Mouse (Mus musculus) forebrain, embryonic 11.5 days (tissue): ENCODE results near the gene Sept9. TPM values are rescaled to one million over a fixed set of nuclear protein-coding genes. Genes with fewer than 3 reads are reported as not detected.
A peak's percentile ranks its signal among the peaks of the same experiment; 100 is the strongest.

Experiments
- ATAC-seq: fragments of 200-750 bp; cut with Nextera tagmentation; replicated peaks from 2 replicates; pipeline ENCODE4 v1.8.0; 2017; ENCODE audit warnings: moderate TSS enrichment; ENCODE audit not compliant: low FRiP score
- DNase-seq: peaks from one replicate; pipeline ENCODE4 v3.0.0-alpha.2; 2017; ENCODE audit warnings: low spot score
- H3K27ac ChIP-seq: fragments of 300-500 bp; sonication (generic); 2 replicates; pipeline ENCODE4 v1.5.1; 2014; ENCODE audit warnings: low read depth, low read length
- H3K27me3 ChIP-seq: fragments of 300-500 bp; sonication (generic); 2 replicates; pipeline ENCODE4 v1.6.1; 2014; ENCODE audit warnings: mild to moderate bottlenecking, low read length, mixed read lengths; ENCODE audit not compliant: control insufficient read depth, insufficient read depth
- H3K36me3 ChIP-seq: fragments of 300-500 bp; sonication (generic); 2 replicates; pipeline ENCODE4 v1.6.1; 2014; ENCODE audit warnings: mild to moderate bottlenecking, low read length, moderate library complexity, mixed read lengths; ENCODE audit not compliant: control insufficient read depth, insufficient read depth
- H3K4me1 ChIP-seq: fragments of 300-500 bp; sonication (generic); replicated peaks from 2 replicates; pipeline ENCODE4 v1.6.1; 2014; ENCODE audit warnings: low read length, mixed read lengths; ENCODE audit not compliant: control insufficient read depth, insufficient read depth
- H3K4me2 ChIP-seq: fragments of 300-500 bp; sonication (generic); 2 replicates; pipeline ENCODE4 v1.6.1; 2014; ENCODE audit warnings: low read depth, mild to moderate bottlenecking, low read length, moderate library complexity, mixed read lengths; ENCODE audit not compliant: severe bottlenecking
- H3K4me3 ChIP-seq: fragments of 300-500 bp; sonication (generic); 2 replicates; pipeline ENCODE4 v1.5.1; 2014; ENCODE audit warnings: low read depth, low read length
- H3K9ac ChIP-seq: fragments of 300-500 bp; sonication (generic); 2 replicates; pipeline ENCODE4 v1.6.1; 2014; ENCODE audit warnings: low read length
- H3K9me3 ChIP-seq: fragments of 300-500 bp; sonication (generic); 2 replicates; pipeline ENCODE4 v1.6.1; 2016; ENCODE audit warnings: low read length, mixed read lengths; ENCODE audit not compliant: control insufficient read depth
- WGBS: fragments of 180-500 bp; shearing (Covaris S2); extraction: QIAGEN DNeasy Blood & Tissue Kit; methylation state at CpG from one replicate; pipeline ENCODE4 v1.1.7; 2014; 5-methylcytosine and 5-hydroxymethylcytosine counted together
- polyA plus RNA-seq: library from polyadenylated mRNA; unstranded; fragments of >200 nt; fragmentation: Nextera tagmentation; extraction: Ambion mirVana; gene quantifications from 2 replicates; pipeline ENCODE4 v1.2.1, GENCODE M21; 2014

Sept9 gene
- polyA plus RNA-seq, 1 experiment from 2014 or later, result 172 TPM

- no peak overlapping the region for H3K9ac ChIP-seq
These were observed 33.5 kb downstream of the Sept9 start for GRCm38 (mm10) chr11:117232886-117233458.

DNA sequence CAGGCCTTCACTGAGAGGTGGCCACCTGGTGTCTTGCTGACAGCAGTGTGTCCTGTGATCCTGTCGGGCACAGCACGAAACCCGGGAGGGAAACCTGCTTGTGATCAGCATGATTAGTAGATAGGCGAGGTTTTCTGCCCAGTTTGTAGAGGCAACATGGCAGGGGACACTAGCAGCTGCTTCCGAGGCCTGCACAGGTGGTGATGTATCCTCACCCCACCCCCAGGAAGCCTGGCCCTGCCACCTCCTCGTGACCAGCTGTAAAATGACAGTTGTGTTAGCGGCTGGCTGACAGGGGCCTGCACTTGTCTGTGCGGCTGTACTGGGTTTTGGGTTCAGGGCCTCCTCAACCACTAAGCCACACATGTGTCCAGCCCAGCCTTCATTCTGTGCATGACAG, 34.4 kb downstream of the Sept9 start:
- H3K36me3 ChIP-seq, result no peaks in the 10 kb centered on the region
- no peak overlapping the region for H3K27ac ChIP-seq
- H3K9me3 ChIP-seq, result no peaks in the 10 kb centered on the region
- 76% methylated on average over 8 of the region's 8 CpGs for WGBS
- H3K4me2 ChIP-seq, result no peak overlapping the region
- ATAC-seq (no peak), DNase-seq (no peak)
- H3K4me1 ChIP-seq, result peaks cover 9% of the 10 kb centered on the region
- H3K4me3 ChIP-seq, result no peak overlapping the region
- H3K9ac ChIP-seq, result no peak overlapping the region
- H3K27me3 ChIP-seq, result no peaks in the 10 kb centered on the region

More at GRCm38 (mm10) chr11:117232886-117233458, 33.5 kb downstream of the Sept9 start:
- Histone ChIP-seq H3K4me3 (no peak overlapping the region), H3K27me3 (no peaks in the 10 kb centered on the region), H3K27ac (no peak overlapping the region), H3K36me3 (no peaks in the 10 kb centered on the region), H3K4me1 (peaks cover 9% of the 10 kb centered on the region), H3K4me2 (no peak overlapping the region), H3K9me3 (no peaks in the 10 kb centered on the region)
- WGBS, result 60% methylated on average over 10 of the region's 10 CpGs
- DNase-seq (no peak), ATAC-seq (no peak)

DNA sequence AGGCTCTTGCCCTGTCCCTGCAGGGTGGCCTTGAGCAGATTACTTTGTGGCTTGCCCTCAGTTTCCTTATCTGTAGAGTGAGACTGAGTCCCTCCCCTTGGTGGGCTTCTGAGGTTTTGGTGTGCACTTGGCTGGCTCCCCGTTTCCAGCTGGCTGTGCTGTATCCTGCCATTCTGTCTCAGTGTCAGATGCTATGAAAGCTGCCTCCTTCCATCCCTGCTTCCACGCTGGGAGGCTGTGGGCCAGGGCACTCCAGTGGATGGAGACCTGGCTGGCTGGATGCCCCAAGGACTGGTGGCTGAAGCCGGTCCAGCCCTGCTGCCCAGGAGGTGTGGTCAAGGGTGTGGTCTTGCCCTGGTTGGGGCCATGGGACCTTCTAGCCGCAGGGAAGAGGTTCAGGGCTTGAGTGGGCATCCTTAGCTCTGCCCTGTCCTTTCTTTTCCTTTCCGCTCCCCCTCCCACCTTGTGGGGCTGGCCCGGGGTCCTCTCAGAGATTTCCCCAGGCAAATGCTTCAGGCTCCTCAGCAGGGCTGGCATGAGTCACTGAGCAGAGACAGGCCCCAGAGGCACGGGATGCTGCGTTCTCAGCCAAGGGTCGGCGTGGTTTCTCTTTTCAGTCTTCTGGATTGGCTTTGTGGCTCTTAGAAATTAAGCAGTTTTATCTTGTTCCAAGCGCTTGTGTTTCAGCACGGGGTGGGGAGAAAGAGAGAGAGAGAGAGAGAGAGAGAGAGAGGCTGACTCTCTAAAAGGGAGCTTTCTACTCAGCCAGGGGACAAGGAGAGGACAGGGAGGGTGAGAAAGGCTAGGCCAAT, 35.8 kb downstream of the Sept9 start:
- no peaks in the 10 kb centered on the region for H3K27me3 ChIP-seq
- no peaks in the 10 kb centered on the region for H3K36me3 ChIP-seq
- H3K4me1 ChIP-seq, result peaks cover 9% of the 10 kb centered on the region
- DNase-seq (no peak), ATAC-seq (no peak)
- 54% methylated on average over 12 of the region's 12 CpGs for WGBS
- H3K9ac ChIP-seq, result no peak overlapping the region
- no peak overlapping the region for H3K27ac ChIP-seq
- H3K9me3 ChIP-seq, result no peaks in the 10 kb centered on the region
- H3K4me2 ChIP-seq, result no peak overlapping the region
- no peak overlapping the region for H3K4me3 ChIP-seq

DNA sequence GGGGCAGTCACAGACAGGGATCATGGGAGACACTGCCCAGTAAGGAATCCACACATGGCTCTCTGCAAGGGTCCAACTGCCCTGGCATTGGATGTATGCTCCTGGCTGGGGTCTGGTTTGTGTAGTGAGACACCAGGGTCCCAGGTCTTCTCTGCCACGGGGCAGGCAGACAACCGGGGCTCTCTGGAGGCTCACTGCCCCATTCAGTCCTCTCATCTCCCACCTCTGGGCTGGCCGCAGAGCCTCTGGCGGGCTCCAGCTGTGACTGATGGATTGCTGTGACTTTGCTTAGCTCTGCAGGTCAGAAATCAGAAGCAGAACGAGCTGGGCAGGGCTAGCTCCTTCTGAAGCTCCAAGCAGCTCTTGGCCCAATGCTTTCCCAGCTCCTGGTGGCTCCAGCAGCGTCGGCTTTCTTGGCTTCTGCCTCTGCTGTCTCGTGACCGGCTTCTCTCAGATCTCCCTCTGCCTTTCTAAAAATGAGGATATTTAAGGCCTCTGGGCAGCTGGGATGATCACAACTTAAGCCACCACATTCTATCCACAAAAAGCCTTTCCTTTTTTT, 36.5 kb downstream of the Sept9 start:
- Histone ChIP-seq H3K9ac (no peak overlapping the region), H3K36me3 (no peaks in the 10 kb centered on the region), H3K27me3 (no peaks in the 10 kb centered on the region), H3K4me3 (no peak overlapping the region), H3K4me2 (no peak overlapping the region), H3K4me1 (peaks cover 9% of the 10 kb centered on the region), H3K9me3 (no peaks in the 10 kb centered on the region), H3K27ac (no peak overlapping the region)
- ATAC-seq, result no peak
- WGBS, result 47% methylated on average over 9 of the region's 9 CpGs
- no peak for DNase-seq

GRCm38 (mm10) chr11:117238169-117238568, 38.7 kb downstream of the Sept9 start:
- no peak overlapping the region for H3K27ac ChIP-seq
- no peaks in the 10 kb centered on the region; the same call in 1 of the 2 replicates for H3K4me1 ChIP-seq
- H3K4me2 ChIP-seq, result no peak overlapping the region
- no peak overlapping the region for H3K4me3 ChIP-seq
- no peaks in the 10 kb centered on the region for H3K9me3 ChIP-seq
- peak; percentile 96 for DNase-seq
- H3K27me3 ChIP-seq, result no peaks in the 10 kb centered on the region
- peak; percentile 60; the same call in 1 of the 2 replicates for ATAC-seq
- H3K36me3 ChIP-seq, result no peaks in the 10 kb centered on the region
- 1% methylated on average over 4 of the region's 4 CpGs for WGBS
- no peak overlapping the region for H3K9ac ChIP-seq

DNA sequence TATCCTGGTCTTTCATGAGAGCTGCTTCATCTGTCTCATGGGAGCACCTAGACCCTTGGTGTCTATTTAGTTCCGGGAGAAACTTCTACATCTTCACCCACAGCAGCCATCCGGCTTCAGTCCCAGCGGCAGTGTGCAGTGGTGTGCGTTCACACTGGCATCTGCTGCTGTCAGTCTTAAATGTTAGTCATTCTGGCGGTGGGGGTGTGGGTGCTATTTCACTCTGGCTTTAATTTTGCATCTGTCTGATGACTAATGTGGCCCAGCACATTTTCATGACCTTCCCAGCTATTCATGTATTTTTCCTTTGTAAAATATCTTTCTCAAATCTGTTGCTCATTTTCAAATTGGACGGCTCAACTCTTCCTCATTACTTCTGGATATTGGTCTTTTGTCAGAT, 40.2 kb downstream of the Sept9 start:
- Histone ChIP-seq H3K9ac (no peak overlapping the region; the same call in 1 of the 2 replicates), H3K36me3 (no peaks in the 10 kb centered on the region), H3K4me3 (no peak overlapping the region), H3K4me2 (no peak overlapping the region), H3K27ac (no peak overlapping the region), H3K27me3 (no peaks in the 10 kb centered on the region), H3K9me3 (no peaks in the 10 kb centered on the region), H3K4me1 (no peaks in the 10 kb centered on the region)
- no peak for DNase-seq
- WGBS, result 84% methylated on average over 6 of the region's 6 CpGs
- ATAC-seq, result no peak

GRCm38 (mm10) chr11:117240322-117240721, 40.9 kb downstream of the Sept9 start:
- no peak for ATAC-seq
- Histone ChIP-seq H3K36me3 (no peaks in the 10 kb centered on the region), H3K4me3 (no peak overlapping the region), H3K4me1 (no peaks in the 10 kb centered on the region), H3K27ac (no peak overlapping the region), H3K27me3 (no peaks in the 10 kb centered on the region), H3K9me3 (no peaks in the 10 kb centered on the region), H3K9ac (no peak overlapping the region), H3K4me2 (no peak overlapping the region)
- 84% methylated on average over 9 of the region's 9 CpGs for WGBS
- no peak for DNase-seq

GRCm38 (mm10) chr11:117240861-117241738, 41.6 kb downstream of the Sept9 start:
- 89% methylated on average over 11 of the region's 11 CpGs for WGBS
- H3K9me3 ChIP-seq, result no peaks in the 10 kb centered on the region

More at GRCm38 (mm10) chr11:117240861-117241738, 41.6 kb downstream of the Sept9 start:
- H3K4me3 ChIP-seq, result no peak overlapping the region
- H3K27me3 ChIP-seq, result no peaks in the 10 kb centered on the region
- no peak overlapping the region for H3K9ac ChIP-seq
- H3K4me2 ChIP-seq, result no peak overlapping the region
- ATAC-seq, result no peak
- H3K27ac ChIP-seq, result no peak overlapping the region
- no peaks in the 10 kb centered on the region for H3K36me3 ChIP-seq
- no peak for DNase-seq
- H3K4me1 ChIP-seq, result no peaks in the 10 kb centered on the region
